Mouse (Mus musculus) forebrain, postnatal 0 days (tissue): ENCODE measurements around the gene Rps2. TPM values are rescaled to one million over a fixed set of nuclear protein-coding genes. Genes with fewer than 3 reads are reported as not detected.

Source experiments
- ATAC-seq: fragments of 200-750 bp; cut with Nextera tagmentation; 2 replicates; pipeline ENCODE4 v1.8.0; 2017; ENCODE audit warnings: mild to moderate bottlenecking, moderate library complexity
- DNase-seq: peaks from one replicate; pipeline ENCODE4 v3.0.0-alpha.2; 2015
- H3K27ac ChIP-seq: fragments of 300-500 bp; sonication (generic); 2 replicates; pipeline ENCODE4 v1.5.1; 2014; ENCODE audit warnings: low read depth, mild to moderate bottlenecking, antibody characterized with exemption, low read length, moderate library complexity, mixed read lengths
- H3K27me3 ChIP-seq: fragments of 300-500 bp; sonication (generic); 2 replicates; pipeline ENCODE4 v1.6.1; 2014; ENCODE audit warnings: mild to moderate bottlenecking, low read length, mixed read lengths; ENCODE audit not compliant: insufficient read depth
- H3K36me3 ChIP-seq: fragments of 300-500 bp; sonication (generic); 2 replicates; pipeline ENCODE4 v1.6.1; 2014; ENCODE audit warnings: mild to moderate bottlenecking, moderate library complexity; ENCODE audit not compliant: insufficient read depth
- H3K4me1 ChIP-seq: fragments of 300-500 bp; sonication (generic); 2 replicates; pipeline ENCODE4 v1.6.1; 2014; ENCODE audit warnings: antibody characterized with exemption; ENCODE audit not compliant: insufficient read depth
- H3K4me2 ChIP-seq: fragments of 300-500 bp; sonication (generic); 2 replicates; pipeline ENCODE4 v1.6.1; 2014; ENCODE audit warnings: low read depth, mild to moderate bottlenecking, moderate library complexity
- H3K4me3 ChIP-seq: fragments of 300-500 bp; sonication (generic); 2 replicates; pipeline ENCODE4 v1.5.1; 2014; ENCODE audit warnings: low read depth, low read length, mixed read lengths
- H3K9ac ChIP-seq: fragments of 300-500 bp; sonication (generic); 2 replicates; pipeline ENCODE4 v1.6.1; 2014; ENCODE audit warnings: mild to moderate bottlenecking
- H3K9me3 ChIP-seq: fragments of 300-500 bp; sonication (generic); 2 replicates; pipeline ENCODE4 v1.6.1; 2016; ENCODE audit warnings: low read length
- CTCF ChIP-seq: sonication (generic); IDR thresholded peaks from 2 replicates; pipeline ENCODE4 v1.5.1; 2016; ENCODE audit warnings: antibody characterized with exemption, control low read depth, low read depth
- WGBS: fragments of 180-500 bp; shearing (Covaris S2); extraction: QIAGEN DNeasy Blood & Tissue Kit; methylation state at CpG from one replicate; pipeline ENCODE4 v1.1.7; 2014; 5-methylcytosine and 5-hydroxymethylcytosine counted together
- polyA plus RNA-seq: library from polyadenylated mRNA; unstranded; fragments of >200 nt; fragmentation: Nextera tagmentation; extraction: Ambion mirVana; gene quantifications from 2 replicates; pipeline ENCODE4 v1.2.1, GENCODE M21; 2015
- total RNA-seq: library from RNA; depleted of rRNA; stranded (reverse); fragments of >200 nt; gene quantifications from 2 replicates; pipeline ENCODE4 v1.2.3, GENCODE M21; 2014

The Rps2 gene
- total and polyA plus RNA-seq, 2 experiments from 2014 or later = 884 to 2,317 TPM

DNA sequence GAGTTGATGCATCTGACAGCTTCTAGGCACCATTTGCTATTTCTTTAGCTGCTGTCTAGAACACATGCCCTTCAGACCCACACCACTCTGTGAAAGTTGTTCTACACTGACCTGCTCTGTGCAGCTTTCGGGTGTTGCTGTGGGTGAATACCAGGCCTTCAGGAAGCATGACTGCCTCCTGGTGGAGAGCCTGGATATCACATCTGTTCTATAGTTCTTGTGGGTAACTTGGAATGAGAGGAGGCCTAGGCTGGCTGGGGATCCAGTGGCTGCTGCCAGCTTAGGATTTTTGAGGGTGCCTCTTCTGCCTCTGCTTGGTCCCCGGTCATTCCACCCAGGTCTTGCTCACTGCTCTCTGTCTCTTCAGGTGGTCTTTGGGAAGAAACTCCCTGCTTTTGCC lies 41.7 kb upstream of the Rps2 start:
- H3K9ac ChIP-seq = no peak overlapping the region
- peaks cover 46% of the 10 kb centered on the region for H3K36me3 ChIP-seq
- DNase-seq = peak; percentile 72
- TF ChIP-seq CTCF = peak; percentile 81
- no peak overlapping the region for H3K27ac ChIP-seq
- no peak overlapping the region for H3K4me3 ChIP-seq
- no peaks in the 10 kb centered on the region for H3K9me3 ChIP-seq
- H3K4me2 ChIP-seq = no peak overlapping the region
- H3K27me3 ChIP-seq = no peaks in the 10 kb centered on the region
- 49% methylated on average over 2 of the region's 2 CpGs for WGBS
- H3K4me1 ChIP-seq = peaks cover under 1% of the 10 kb centered on the region; the same call in 1 of the 2 replicates
- peak; percentile 60 for ATAC-seq

DNA sequence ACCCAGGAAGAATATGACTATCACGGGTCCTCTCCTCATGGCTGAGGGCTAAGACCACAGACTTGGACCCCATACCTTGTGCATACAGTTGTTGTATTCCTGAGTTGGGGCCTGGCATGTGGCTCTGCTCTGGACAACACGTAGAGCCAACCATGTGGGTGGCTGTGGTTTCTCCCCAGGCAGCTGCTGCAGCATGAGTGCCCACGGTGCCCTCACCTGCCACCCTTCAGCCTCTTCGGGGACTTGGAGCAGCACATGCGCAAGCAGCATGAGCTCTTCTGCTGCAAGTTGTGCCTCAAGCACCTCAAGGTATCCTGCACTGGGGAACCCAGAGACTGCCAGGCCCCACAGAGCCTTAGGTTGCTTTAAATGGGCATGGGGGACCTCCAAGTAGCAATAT lies 41.0 kb upstream of the Rps2 start:
- no peak for TF ChIP-seq CTCF
- H3K4me3 ChIP-seq = no peak overlapping the region
- ATAC-seq (no peak), DNase-seq (no peak)
- peaks cover 52% of the 10 kb centered on the region for H3K36me3 ChIP-seq
- H3K9me3 ChIP-seq = no peaks in the 10 kb centered on the region
- H3K4me1 ChIP-seq = no peaks in the 10 kb centered on the region
- 93% methylated on average over 5 of the region's 5 CpGs for WGBS
- H3K4me2 ChIP-seq = no peak overlapping the region
- H3K9ac ChIP-seq = no peak overlapping the region
- no peaks in the 10 kb centered on the region for H3K27me3 ChIP-seq
- no peak overlapping the region for H3K27ac ChIP-seq

DNA sequence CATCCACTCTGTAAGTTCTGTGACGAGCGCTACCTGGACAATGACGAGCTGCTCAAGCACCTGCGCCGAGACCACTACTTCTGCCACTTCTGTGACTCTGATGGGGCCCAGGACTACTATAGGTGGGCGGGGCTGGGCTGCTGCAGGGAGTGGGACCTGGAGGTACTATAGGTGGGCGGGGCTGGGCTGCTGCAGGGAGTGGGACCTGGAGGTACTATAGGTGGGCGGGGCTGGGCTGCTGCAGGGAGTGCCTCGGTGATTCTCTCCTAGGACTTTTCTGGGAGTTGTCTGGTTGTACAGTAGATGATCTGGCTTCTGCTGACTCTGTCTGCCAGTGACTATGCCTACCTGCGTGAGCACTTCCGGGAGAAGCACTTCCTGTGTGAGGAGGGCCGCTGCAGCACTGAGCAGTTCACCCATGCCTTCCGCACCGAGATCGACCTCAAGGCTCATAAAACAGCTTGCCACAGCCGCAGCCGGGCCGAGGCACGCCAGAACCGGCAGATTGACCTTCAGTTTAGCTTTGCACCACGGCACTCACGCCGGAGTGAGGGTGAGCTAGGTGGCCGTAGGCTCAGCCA lies 40.3 kb upstream of the Rps2 start:
- no peak overlapping the region for H3K9ac ChIP-seq
- no peak for DNase-seq
- TF ChIP-seq CTCF = no peak
- H3K27ac ChIP-seq = no peak overlapping the region
- peaks cover 59% of the 10 kb centered on the region for H3K36me3 ChIP-seq
- no peak overlapping the region for H3K4me2 ChIP-seq
- H3K9me3 ChIP-seq = no peaks in the 10 kb centered on the region
- H3K27me3 ChIP-seq = no peaks in the 10 kb centered on the region
- no peaks in the 10 kb centered on the region for H3K4me1 ChIP-seq
- 96% methylated on average over 24 of the region's 24 CpGs for WGBS
- ATAC-seq = no peak
- H3K4me3 ChIP-seq = no peak overlapping the region

DNA sequence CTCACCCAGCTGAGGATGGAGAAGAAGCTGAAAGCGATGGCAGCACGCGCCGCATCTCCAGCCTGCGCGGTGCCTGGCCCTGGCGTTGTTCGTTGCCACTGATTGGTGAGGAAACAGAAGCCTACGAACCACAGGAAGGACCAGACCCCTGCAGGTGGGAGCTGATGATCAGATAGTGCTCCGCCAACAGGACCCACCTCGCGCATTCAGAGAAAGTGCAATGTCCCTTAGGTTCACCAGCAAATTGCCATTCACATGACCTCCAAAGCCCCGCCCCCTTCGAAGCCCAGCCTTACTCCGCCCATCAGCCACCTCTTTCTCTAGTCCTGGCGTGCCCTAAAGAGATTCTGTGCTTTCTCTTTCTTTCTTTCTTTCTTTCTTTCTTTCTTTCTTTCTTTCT lies 31.4 kb upstream of the Rps2 start:
- Histone ChIP-seq H3K4me2 (peak overlapping the region; percentile 15; the same call in 1 of the 2 replicates), H3K27ac (no peak overlapping the region), H3K27me3 (no peaks in the 10 kb centered on the region), H3K4me3 (no peak overlapping the region), H3K9ac (0 out of 2 replicates have a peak overlapping the region, but pooled peaks have one; percentile 10), H3K4me1 (peaks cover 22% of the 10 kb centered on the region), H3K36me3 (peaks cover 26% of the 10 kb centered on the region), H3K9me3 (no peaks in the 10 kb centered on the region)
- no peak for ATAC-seq
- TF ChIP-seq CTCF = no peak
- no peak for DNase-seq
- 32% methylated on average over 16 of the region's 16 CpGs for WGBS

DNA sequence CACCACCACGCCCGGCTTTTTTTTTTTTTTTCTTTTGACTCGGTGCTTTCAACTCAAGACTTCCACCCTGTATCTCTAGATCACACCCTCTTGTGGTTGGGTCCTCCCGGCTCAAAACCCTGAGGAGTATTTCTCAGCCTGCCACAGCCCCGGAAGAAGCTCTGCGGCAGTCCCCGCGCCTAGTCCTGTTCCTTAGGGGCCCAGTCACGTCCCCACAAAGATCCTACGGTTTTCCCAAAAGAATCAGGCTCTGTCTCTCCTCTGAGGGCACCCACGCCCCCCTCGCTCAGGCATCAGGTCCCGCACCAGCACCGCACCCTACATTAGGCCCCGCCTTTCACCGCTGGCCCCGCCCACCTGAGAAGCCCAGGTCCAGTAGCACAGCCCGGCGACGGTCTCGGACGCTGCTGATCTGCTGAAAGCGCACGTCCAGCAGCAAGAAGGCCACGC lies 30.7 kb upstream of the Rps2 start:
- DNase-seq (no peak), ATAC-seq (no peak)
- Histone ChIP-seq H3K27ac (no peak overlapping the region), H3K36me3 (peaks cover 21% of the 10 kb centered on the region), H3K27me3 (no peaks in the 10 kb centered on the region), H3K9me3 (no peaks in the 10 kb centered on the region), H3K9ac (peak overlapping the region; percentile 43), H3K4me2 (peak overlapping the region; percentile 74), H3K4me3 (peak overlapping the region; percentile 28), H3K4me1 (peaks cover 22% of the 10 kb centered on the region)
- 2% methylated on average over 25 of the region's 25 CpGs for WGBS
- no peak for TF ChIP-seq CTCF

DNA sequence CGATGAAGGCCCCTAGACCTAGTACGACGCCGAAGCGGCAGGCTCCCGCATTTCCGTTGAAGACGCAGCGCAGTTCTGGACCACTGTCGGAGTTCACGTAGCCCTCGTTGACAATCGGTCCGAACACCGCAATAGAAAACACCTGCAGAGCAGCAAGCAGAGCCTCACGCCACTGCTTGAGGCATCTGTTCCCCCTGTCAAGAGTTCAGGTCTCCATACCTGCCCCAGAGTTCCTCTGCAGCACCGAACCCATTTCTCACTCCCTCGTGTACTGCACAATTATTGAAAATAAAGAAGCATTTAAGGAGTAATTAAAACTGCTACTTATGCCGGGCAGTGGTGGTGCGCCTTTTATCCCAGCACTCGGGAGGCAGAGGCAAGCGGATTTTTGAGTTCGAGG lies 30.3 kb upstream of the Rps2 start:
- peak overlapping the region; percentile 43 for H3K9ac ChIP-seq
- DNase-seq (no peak), ATAC-seq (no peak)
- H3K36me3 ChIP-seq = peaks cover 16% of the 10 kb centered on the region
- no peak for TF ChIP-seq CTCF
- peak overlapping the region; percentile 28 for H3K4me3 ChIP-seq
- H3K27ac ChIP-seq = no peak overlapping the region
- 16% methylated on average over 23 of the region's 23 CpGs for WGBS
- no peaks in the 10 kb centered on the region for H3K9me3 ChIP-seq
- H3K4me1 ChIP-seq = peaks cover 22% of the 10 kb centered on the region
- H3K27me3 ChIP-seq = no peaks in the 10 kb centered on the region
- H3K4me2 ChIP-seq = peak overlapping the region; percentile 74

DNA sequence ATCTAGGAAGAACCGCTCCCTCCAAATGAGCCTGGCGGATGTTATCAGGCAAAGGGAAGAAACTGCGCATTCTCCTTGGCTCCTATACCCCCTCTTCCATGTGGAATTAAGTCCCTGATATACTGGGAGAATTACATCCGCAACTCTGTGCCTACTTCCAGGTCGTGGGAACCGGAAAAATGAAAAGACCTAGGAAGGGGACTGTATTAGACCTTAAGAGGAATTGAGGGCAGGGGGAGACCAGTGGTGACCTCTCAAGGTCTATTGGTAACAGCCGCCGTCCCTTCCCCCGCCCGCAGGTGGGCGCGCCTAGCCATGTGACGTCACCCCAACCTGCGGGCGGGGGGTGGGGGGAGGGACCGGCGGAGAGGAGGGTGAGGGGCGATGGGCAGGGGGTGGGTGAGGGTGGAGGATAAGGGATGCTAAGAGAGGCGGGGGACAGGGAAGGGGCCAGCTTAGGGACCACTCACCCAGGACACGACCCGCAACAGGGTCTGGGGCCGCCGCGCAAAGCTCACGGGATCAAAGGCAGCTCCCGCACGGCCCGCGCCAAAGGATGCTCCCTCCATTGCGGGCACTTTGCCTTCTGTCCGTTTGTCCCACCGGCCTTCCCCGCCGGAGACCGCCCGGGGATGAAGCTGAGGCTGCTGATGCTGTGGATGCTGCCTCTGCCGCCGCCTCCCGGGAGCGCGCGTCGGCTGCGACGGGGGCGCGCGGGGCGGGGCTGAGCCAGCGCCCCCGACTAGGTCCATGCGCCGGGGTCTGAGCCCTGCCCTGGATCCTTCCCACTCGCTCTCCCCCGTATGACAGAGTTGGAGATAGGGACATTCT lies 28.4 kb upstream of the Rps2 start, which contains the start of gene Syngr3:
Gene Syngr3 (minus strand): TSS at position 705 of the 831 bp plus-strand sequence.
- H3K4me1 ChIP-seq = peaks cover 22% of the 10 kb centered on the region
- H3K36me3 ChIP-seq = peaks cover 17% of the 10 kb centered on the region; the same call in 1 of the 2 replicates
- H3K4me2 ChIP-seq = peak within 1 kb of the TSS; percentile 74
- no peaks in the 10 kb centered on the region for H3K9me3 ChIP-seq
- H3K27ac ChIP-seq = peak within 1 kb of the TSS; percentile 88
- ATAC-seq (peak; percentile 80), DNase-seq (peak; percentile 80)
- H3K27me3 ChIP-seq = no peaks in the 10 kb centered on the region
- TF ChIP-seq CTCF = 0 out of 2 replicates have a peak, but pooled peaks have one; percentile 14
- H3K4me3 ChIP-seq = peak within 1 kb of the TSS; percentile 80
- WGBS = 2% methylated on average over 41 of the region's 55 CpGs
- H3K9ac ChIP-seq = peak within 1 kb of the TSS; percentile 92
